Mouse (Mus musculus) bone marrow macrophage, adult 2 months (primary cell): Measurements from ENCODE around the gene Utp4.

Source experiments
- CTCF ChIP-seq: IDR thresholded peaks from 2 replicates; pipeline ENCODE4 v1.5.1; 2012; ENCODE audit warnings: low read depth, mild to moderate bottlenecking, low read length, moderate library complexity
- POLR2A ChIP-seq: IDR thresholded peaks from 2 replicates; pipeline ENCODE4 v1.6.1; 2012; ENCODE audit warnings: mild to moderate bottlenecking, low read depth, low read length, borderline replicate concordance

DNA sequence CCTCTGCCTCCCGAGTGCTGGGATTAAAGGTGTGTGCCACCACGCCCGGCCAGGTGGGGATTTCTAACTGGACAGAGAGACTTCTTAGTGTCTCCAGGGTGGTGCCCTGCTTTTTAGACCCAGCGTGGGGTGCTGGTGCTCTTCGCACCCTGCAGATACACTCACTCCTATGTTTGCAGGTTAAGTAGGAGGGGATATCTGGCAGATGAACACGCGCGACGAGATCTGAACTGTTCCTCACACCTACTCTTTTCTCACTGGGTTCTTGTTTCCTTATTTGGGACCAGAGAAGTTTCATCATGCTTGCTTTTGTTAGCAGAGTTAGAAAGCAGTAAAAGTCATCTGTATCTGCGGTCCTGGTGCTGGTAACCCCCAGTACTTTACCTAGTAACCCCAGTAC is 20.2 kb downstream of the Utp4 start:
- TF ChIP-seq CTCF, result no peak
- TF ChIP-seq POLR2A, result no peak
